32 mouse cellular contexts compared by ENCODE assay signal in the genomic region with DNA sequence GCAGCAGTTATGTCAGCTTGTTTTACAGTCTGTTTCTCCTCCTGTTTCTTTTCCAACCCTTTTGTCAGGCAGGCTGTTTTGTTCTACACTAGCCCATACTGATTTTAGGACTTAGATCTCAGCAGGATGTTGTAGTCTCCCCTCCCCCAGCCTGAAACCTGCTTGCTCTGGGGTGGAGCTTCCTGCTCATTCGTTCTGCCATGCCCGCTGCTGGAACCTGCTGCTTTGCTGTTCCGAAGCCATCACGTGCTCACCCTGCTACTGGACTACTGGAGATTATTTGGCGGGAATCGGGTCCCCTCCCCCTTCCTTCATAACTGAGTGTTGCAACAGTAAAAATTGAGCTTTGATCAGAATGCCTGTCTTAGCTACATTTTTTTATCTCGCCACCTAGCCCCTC. TPM values are rescaled to one million over a fixed set of nuclear protein-coding genes. Genes with fewer than 3 reads are reported as not detected.
A peak's percentile ranks its signal among the peaks of the same experiment; 100 is the strongest.
DNase-seq lines count a peak whose midpoint lies in the region; ATAC-seq and TF ChIP-seq lines count a peak whose summit lies in the region.
"Not testable (repeated sequence)": the region's sequence is repeated elsewhere in the genome, so short reads cannot be mapped to it uniquely, and the experiment has no call there.
"Had no signal": no experiment of that assay in that cellular context is flagged by ENCODE, and none has a peak within 500 bp of the region (broad histone marks: within the 10 kb centered on the region; RNA-seq: fewer than 3 reads in every experiment).

No protein-coding gene starts in this region.

- not testable (repeated sequence) for TF ChIP-seq EP300 in CH12.LX (IDR thresholded peaks at IDR 0.05; ENCODE audit: low read length)

- not testable (repeated sequence) for H3K27me3 ChIP-seq in CH12.LX (replicated peaks); hindbrain, embryonic 15.5 days; liver, adult 2 months (ENCODE audit: control insufficient read depth, insufficient read depth, low read length); neural tube, embryonic 15.5 days (replicated peaks)

- dilution Hi-C loops in CH12.LX (cut with MboI; ENCODE audit: extremely low pct_ligation_motif_present, extremely low pct_unique_long_range_greater_than_20kb, low sequenced_read_pairs): not testable (repeated sequence)

- in situ Hi-C loops in CH12.LX (cut with MboI; ENCODE audit: low pct_ligation_motif_present, low pct_unique_long_range_greater_than_20kb, low sequenced_read_pairs): not testable (repeated sequence)

- H3K4me1 ChIP-seq in CH12.LX (ENCODE audit: control insufficient read depth in 1 of 2, insufficient read depth in 2 of 2): peaks cover 4 to 17% of the 10 kb centered on the region in 2 experiments; a peak in 2 of 4 replicates
- not testable (repeated sequence) for H3K4me1 ChIP-seq in hindbrain, embryonic 15.5 days (replicated peaks); liver, adult 2 months (ENCODE audit: control insufficient read depth, insufficient read depth, low read length); neural tube, embryonic 15.5 days

- H3K4me2 ChIP-seq in CH12.LX (ENCODE audit: insufficient read depth, low read depth, poor library complexity, severe bottlenecking): peak overlapping the region; percentile 29; the same call in 1 of the 2 replicates
- H3K4me2 ChIP-seq in hindbrain, embryonic 15.5 days: peak overlapping the region; percentile 25
- H3K4me2 ChIP-seq in neural tube, embryonic 15.5 days: peak overlapping the region; percentile 28

- not testable (repeated sequence) for H3K27ac ChIP-seq in CH12.LX (ENCODE audit: insufficient read depth, low read depth); hindbrain, embryonic 15.5 days (replicated peaks); liver, adult 2 months (replicated peaks; ENCODE audit: insufficient read depth, low read depth, low read length); neural tube, embryonic 15.5 days (replicated peaks)

- not testable (repeated sequence) for H3K36me3 ChIP-seq in CH12.LX (replicated peaks in 1 of 2; ENCODE audit: control insufficient read depth in 1 of 2, insufficient read depth in 1 of 2, low read length in 1 of 2); hindbrain, embryonic 15.5 days; liver, adult 2 months (ENCODE audit: control insufficient read depth, insufficient read depth, low read length); neural tube, embryonic 15.5 days

- not testable (repeated sequence) for DNase-seq in CH12.LX (ENCODE audit: extremely low read depth)
- DNase-seq in R1 (ENCODE audit: low read depth, low spot score): peak; percentile 84
- DNase-seq in cerebellum, postnatal 10 days: peak; percentile 0 to 3
- DNase-seq in liver, adult 2 months (ENCODE audit: extremely low read depth, low read depth, low spot score): peak; percentile 24

- ATAC-seq in hindbrain, embryonic 15.5 days (ENCODE audit: low FRiP score, low read depth); neural tube, embryonic 15.5 days (ENCODE audit: low FRiP score): not testable (repeated sequence)

- not testable (repeated sequence) for H3K9me3 ChIP-seq in CH12.LX (replicated peaks; ENCODE audit: low read length); hindbrain, embryonic 15.5 days; neural tube, embryonic 15.5 days (replicated peaks)

- not testable (repeated sequence) for TF ChIP-seq CTCF in CH12.LX (conservative IDR thresholded peaks at IDR 0.05 in 1 of 2, IDR thresholded peaks at IDR 0.05 in 1 of 2; ENCODE audit: low read depth in 2 of 2, low read length in 2 of 2); liver, adult 2 months (IDR thresholded peaks at IDR 0.05; ENCODE audit: low read depth, low read length)

- not testable (repeated sequence) for H3K79me2 ChIP-seq in CH12.LX (replicated peaks; ENCODE audit: control insufficient read depth, extremely low read depth, insufficient read depth, poor library complexity, severe bottlenecking); liver, adult 2 months (ENCODE audit: control insufficient read depth, insufficient read depth, low read length)

- WGBS in hindbrain, embryonic 15.5 days: 35% methylated on average over 7 of the region's 7 CpGs
- WGBS in liver, adult 2 months: 32% methylated on average over 7 of the region's 7 CpGs
- 29% methylated on average over 7 of the region's 7 CpGs for WGBS in neural tube, embryonic 15.5 days

- not testable (repeated sequence) for H3K9ac ChIP-seq in CH12.LX (ENCODE audit: insufficient read depth, low read depth); hindbrain, embryonic 15.5 days; liver, adult 2 months (ENCODE audit: low read depth, low read length); neural tube, embryonic 15.5 days (replicated peaks)

- not testable (repeated sequence) for TF ChIP-seq RAD21 in CH12.LX (IDR thresholded peaks at IDR 0.05; ENCODE audit: low read depth, low read length)

- not testable (repeated sequence) for H3K4me3 ChIP-seq in CH12.LX (replicated peaks in 1 of 3; ENCODE audit: low read depth in 2 of 3, low read length in 2 of 3, poor library complexity in 1 of 3); hindbrain, embryonic 15.5 days; liver, adult 2 months (ENCODE audit: insufficient read depth, low read depth, low read length); neural tube, embryonic 15.5 days (replicated peaks)

- TF ChIP-seq POLR2A in CH12.LX (IDR thresholded peaks at IDR 0.05; ENCODE audit: low read depth, low read length); liver, adult 2 months (IDR thresholded peaks at IDR 0.05; ENCODE audit: extremely low read depth, insufficient read depth, low read length): not testable (repeated sequence)

TF ChIP-seq in CH12.LX, 34 proteins besides CTCF, POLR2A, EP300 and RAD21:
- TF ChIP-seq MAX (IDR thresholded peaks at IDR 0.05; ENCODE audit: low read length): 0 out of 2 replicates have a peak, but pooled peaks have one; percentile 21
- peak; percentile 15; the same call in 1 of the 2 replicates for TF ChIP-seq CHD2 (IDR thresholded peaks at IDR 0.05; ENCODE audit: low read length)
- peak; percentile 52 for TF ChIP-seq BHLHE40 (IDR thresholded peaks at IDR 0.05; ENCODE audit: low read depth, low read length)

RNA-seq across cellular contexts. Expression of a gene that starts 1.8 kb away (rescaled TPM):
- not detected in 2 replicates for total RNA-seq in CH12.LX (2012; rRNA removed)
- not detected in 2 replicates for total RNA-seq in CH12.LX (2014; rRNA removed)
- not detected in 2 replicates for polyA plus RNA-seq in CH12.LX (2012; ENCODE audit: insufficient read length, low read depth)
- not detected in 2 replicates for polyA plus RNA-seq in hindbrain, embryonic 15.5 days (2015; fragmentation: Nextera tagmentation; extraction: Ambion mirVana)
- total RNA-seq in liver, adult 2 months (2014; rRNA removed): not detected in 2 replicates
- polyA plus RNA-seq in liver, adult 2 months (2012; rRNA removed): not detected in 2 replicates
- polyA plus RNA-seq in neural tube, embryonic 15.5 days (2015; fragmentation: Nextera tagmentation; extraction: Ambion mirVana): not detected in 2 replicates
- total RNA-seq: adrenal gland, adult 18-20 months; adrenal gland, postnatal 10 days; adrenal gland, postnatal 36 days; forebrain, postnatal 0 days; gastrocnemius, adult 2 months; gastrocnemius, postnatal 14 days; gastrocnemius, postnatal 4 days; heart, adult 8-10 months; heart, postnatal 25 days; hematopoietic stem cell, adult 5-6 weeks; hindbrain, postnatal 0 days had no signal
- polyA plus RNA-seq: CD4-positive, CD25-positive, alpha-beta regulatory T cell, adult 4 months; cerebellum, adult 2 months; cortical plate, adult 2 months; embryonic facial prominence, embryonic 11.5 days; embryonic facial prominence, embryonic 14.5 days; forebrain, embryonic 10.5 days; forebrain, embryonic 13.5 days; forebrain, postnatal 0 days; frontal cortex, adult 2 months; heart, embryonic 11.5 days; heart, embryonic 14.5 days; heart, postnatal 0 days; hindbrain, embryonic 12.5 days; hindbrain, postnatal 0 days; inflammation-experienced regulatory T-cells, adult 6 months; intestine, embryonic 16.5 days had no signal

RNA-seq across cellular contexts. Expression of a gene that starts 19.9 kb away (rescaled TPM):
- total RNA-seq in CH12.LX (2012; rRNA removed) (not detected in 2 replicates), CH12.LX (2014; rRNA removed) (not detected in 2 replicates)
- not detected in 2 replicates for polyA plus RNA-seq in CH12.LX (2012; ENCODE audit: insufficient read length, low read depth)
- polyA plus RNA-seq in hindbrain, embryonic 15.5 days (2015; fragmentation: Nextera tagmentation; extraction: Ambion mirVana): not detected in 2 replicates
- not detected in 2 replicates for total RNA-seq in liver, adult 2 months (2014; rRNA removed)
- not detected in 2 replicates for polyA plus RNA-seq in liver, adult 2 months (2012; rRNA removed)
- not detected in 2 replicates for polyA plus RNA-seq in neural tube, embryonic 15.5 days (2015; fragmentation: Nextera tagmentation; extraction: Ambion mirVana)
- total RNA-seq: adrenal gland, adult 18-20 months; adrenal gland, postnatal 36 days; forebrain, postnatal 0 days; gastrocnemius, postnatal 14 days; gastrocnemius, postnatal 4 days; heart, adult 8-10 months; heart, postnatal 25 days; hematopoietic stem cell, adult 5-6 weeks had no signal
- polyA plus RNA-seq: CD4-positive, CD25-positive, alpha-beta regulatory T cell, adult 4 months; cerebellum, adult 2 months; cortical plate, adult 2 months; embryonic facial prominence, embryonic 11.5 days; embryonic facial prominence, embryonic 14.5 days; forebrain, embryonic 10.5 days; forebrain, embryonic 13.5 days; forebrain, postnatal 0 days; heart, embryonic 11.5 days; heart, embryonic 14.5 days; heart, postnatal 0 days; hindbrain, embryonic 12.5 days; hindbrain, postnatal 0 days; inflammation-experienced regulatory T-cells, adult 6 months; intestine, embryonic 16.5 days had no signal

RNA-seq across cellular contexts. Expression of a gene that starts 28.0 kb away (rescaled TPM):
- total RNA-seq in CH12.LX (2012; rRNA removed): not detected in 2 replicates
- not detected in 2 replicates for total RNA-seq in CH12.LX (2014; rRNA removed)
- not detected in 2 replicates for polyA plus RNA-seq in CH12.LX (2012; ENCODE audit: insufficient read length, low read depth)
- not detected in 2 replicates for polyA plus RNA-seq in hindbrain, embryonic 15.5 days (2015; fragmentation: Nextera tagmentation; extraction: Ambion mirVana)
- not detected in 2 replicates for total RNA-seq in liver, adult 2 months (2014; rRNA removed)
- polyA plus RNA-seq in liver, adult 2 months (2012; rRNA removed): not detected in 2 replicates
- polyA plus RNA-seq in neural tube, embryonic 15.5 days (2015; fragmentation: Nextera tagmentation; extraction: Ambion mirVana): not detected in 2 replicates
- total RNA-seq: adrenal gland, adult 18-20 months; adrenal gland, postnatal 10 days; adrenal gland, postnatal 36 days; forebrain, postnatal 0 days; gastrocnemius, adult 2 months; gastrocnemius, postnatal 14 days; gastrocnemius, postnatal 4 days; heart, adult 8-10 months; heart, postnatal 25 days; hematopoietic stem cell, adult 5-6 weeks; hindbrain, postnatal 0 days; MEL had no signal
- polyA plus RNA-seq: cerebellum, adult 2 months; cortical plate, adult 2 months; embryonic facial prominence, embryonic 11.5 days; embryonic facial prominence, embryonic 14.5 days; forebrain, embryonic 10.5 days; forebrain, embryonic 13.5 days; forebrain, postnatal 0 days; frontal cortex, adult 2 months; heart, embryonic 11.5 days; heart, embryonic 14.5 days; heart, postnatal 0 days; hindbrain, embryonic 12.5 days; hindbrain, postnatal 0 days; inflammation-experienced regulatory T-cells, adult 6 months; intestine, embryonic 16.5 days had no signal

RNA-seq across cellular contexts. Expression of a gene that starts 52.2 kb away (rescaled TPM):
- not detected in 2 replicates for total RNA-seq in CH12.LX (2012; rRNA removed)
- total RNA-seq in CH12.LX (2014; rRNA removed): not detected in 2 replicates
- polyA plus RNA-seq in CH12.LX (2012; ENCODE audit: insufficient read length, low read depth): 0.07 TPM in 1 of 2 replicates, not detected in the other
- polyA plus RNA-seq in hindbrain, embryonic 15.5 days (2015; fragmentation: Nextera tagmentation; extraction: Ambion mirVana): not detected in 2 replicates
- not detected in 2 replicates for total RNA-seq in liver, adult 2 months (2014; rRNA removed)
- polyA plus RNA-seq in liver, adult 2 months (2012; rRNA removed): not detected in 2 replicates
- not detected in 2 replicates for polyA plus RNA-seq in neural tube, embryonic 15.5 days (2015; fragmentation: Nextera tagmentation; extraction: Ambion mirVana)
- total RNA-seq: adrenal gland, adult 18-20 months; adrenal gland, postnatal 10 days; adrenal gland, postnatal 36 days; forebrain, postnatal 0 days; gastrocnemius, adult 2 months; gastrocnemius, postnatal 14 days; gastrocnemius, postnatal 4 days; heart, adult 8-10 months; heart, postnatal 25 days; hematopoietic stem cell, adult 5-6 weeks; hindbrain, postnatal 0 days; MEL had no signal
- polyA plus RNA-seq: CD4-positive, CD25-positive, alpha-beta regulatory T cell, adult 4 months; cerebellum, adult 2 months; cortical plate, adult 2 months; embryonic facial prominence, embryonic 11.5 days; embryonic facial prominence, embryonic 14.5 days; forebrain, embryonic 10.5 days; forebrain, embryonic 13.5 days; forebrain, postnatal 0 days; heart, embryonic 11.5 days; heart, embryonic 14.5 days; heart, postnatal 0 days; hindbrain, embryonic 12.5 days; hindbrain, postnatal 0 days; inflammation-experienced regulatory T-cells, adult 6 months; intestine, embryonic 16.5 days had no signal

RNA-seq across cellular contexts. Expression of a gene that starts 54.6 kb away (rescaled TPM):
- not detected in 2 replicates for total RNA-seq in CH12.LX (2012; rRNA removed)
- not detected in 2 replicates for total RNA-seq in CH12.LX (2014; rRNA removed)
- polyA plus RNA-seq in CH12.LX (2012; ENCODE audit: insufficient read length, low read depth): not detected in 2 replicates
- not detected in 2 replicates for polyA plus RNA-seq in hindbrain, embryonic 15.5 days (2015; fragmentation: Nextera tagmentation; extraction: Ambion mirVana)
- not detected in 2 replicates for total RNA-seq in liver, adult 2 months (2014; rRNA removed)
- polyA plus RNA-seq in liver, adult 2 months (2012; rRNA removed): not detected in 2 replicates
- not detected in 2 replicates for polyA plus RNA-seq in neural tube, embryonic 15.5 days (2015; fragmentation: Nextera tagmentation; extraction: Ambion mirVana)
- total RNA-seq: adrenal gland, adult 18-20 months; adrenal gland, postnatal 10 days; adrenal gland, postnatal 36 days; forebrain, postnatal 0 days; gastrocnemius, adult 2 months; gastrocnemius, postnatal 14 days; gastrocnemius, postnatal 4 days; heart, adult 8-10 months; heart, postnatal 25 days; hematopoietic stem cell, adult 5-6 weeks; hindbrain, postnatal 0 days; MEL had no signal
- polyA plus RNA-seq: CD4-positive, CD25-positive, alpha-beta regulatory T cell, adult 4 months; cerebellum, adult 2 months; cortical plate, adult 2 months; embryonic facial prominence, embryonic 11.5 days; embryonic facial prominence, embryonic 14.5 days; forebrain, embryonic 10.5 days; forebrain, embryonic 13.5 days; forebrain, postnatal 0 days; frontal cortex, adult 2 months; heart, embryonic 11.5 days; heart, embryonic 14.5 days; heart, postnatal 0 days; hindbrain, embryonic 12.5 days; hindbrain, postnatal 0 days; inflammation-experienced regulatory T-cells, adult 6 months; intestine, embryonic 16.5 days had no signal
